Mouse (Mus musculus): ENCODE data around the gene Gm10961. TPM values are rescaled to one million over a fixed set of nuclear protein-coding genes. Genes with fewer than 3 reads are reported as not detected.
A peak's percentile ranks its signal among the peaks of the same experiment; 100 is the strongest.

Gm10961 gene
- polyA plus RNA-seq, 1 experiment: not detected

DNA sequence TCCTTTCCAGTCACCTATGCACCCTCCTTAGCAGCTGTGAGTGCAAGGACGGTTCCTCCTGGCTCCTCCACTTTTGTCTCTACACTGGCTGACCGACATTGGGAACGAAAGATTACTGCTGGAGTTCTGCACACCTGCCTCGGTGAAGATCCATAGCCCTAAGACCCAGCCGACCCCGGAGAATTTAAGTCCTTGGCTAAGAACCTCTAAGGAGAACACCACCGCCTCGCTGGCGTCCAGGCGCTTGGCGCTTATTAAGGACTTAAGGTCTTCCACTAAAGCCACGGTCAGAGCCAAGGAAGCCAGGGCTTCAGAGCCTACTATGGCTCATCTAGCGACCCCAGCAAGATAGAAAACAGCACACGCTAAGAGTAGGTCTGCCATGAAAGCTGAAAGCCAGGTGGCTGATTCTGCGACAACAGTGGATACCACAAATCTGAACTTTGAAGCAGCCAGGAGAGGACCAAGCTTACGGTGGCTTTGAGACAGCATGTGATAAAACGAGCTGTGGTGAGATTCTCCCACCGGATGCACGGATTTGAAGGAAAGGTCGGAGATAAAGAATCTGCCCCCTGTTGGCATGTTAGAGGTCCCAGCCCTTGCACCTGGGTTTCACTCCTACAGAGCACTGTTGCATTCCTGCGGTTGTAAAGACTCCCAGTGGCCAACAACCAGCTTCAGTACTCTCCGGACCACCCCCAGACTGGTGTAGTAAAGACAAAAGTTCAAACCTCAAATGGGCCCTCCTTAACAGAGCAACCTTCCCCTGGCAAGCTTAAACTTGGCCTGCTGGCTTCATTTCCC, 33.3 kb upstream of the Gm10961 start:
- H3K4me1 ChIP-seq (ENCODE audit: control insufficient read depth, insufficient read depth, insufficient read length, low read length): peaks cover 10% of the 10 kb centered on the region
- no peak overlapping the region for H3K4me3 ChIP-seq (ENCODE audit: low read depth, low read length)
- no peaks in the 10 kb centered on the region for H3K36me3 ChIP-seq (ENCODE audit: control insufficient read depth, insufficient read depth, low read length)
- no peak overlapping the region for H3K27ac ChIP-seq (ENCODE audit: insufficient read depth, low read depth, low read length)
- WGBS: 20% methylated on average over 22 of the region's 22 CpGs
- peaks cover 63% of the 10 kb centered on the region for H3K27me3 ChIP-seq (ENCODE audit: control insufficient read depth, insufficient read depth, low read length)
- TF ChIP-seq POLR2A (IDR thresholded peaks at IDR 0.05; ENCODE audit: low read depth, low read length): no peak
- no peak for TF ChIP-seq CTCF (IDR thresholded peaks at IDR 0.05; ENCODE audit: extremely low read depth, insufficient read length, insufficient replicate concordance, low read depth, low read length)

DNA sequence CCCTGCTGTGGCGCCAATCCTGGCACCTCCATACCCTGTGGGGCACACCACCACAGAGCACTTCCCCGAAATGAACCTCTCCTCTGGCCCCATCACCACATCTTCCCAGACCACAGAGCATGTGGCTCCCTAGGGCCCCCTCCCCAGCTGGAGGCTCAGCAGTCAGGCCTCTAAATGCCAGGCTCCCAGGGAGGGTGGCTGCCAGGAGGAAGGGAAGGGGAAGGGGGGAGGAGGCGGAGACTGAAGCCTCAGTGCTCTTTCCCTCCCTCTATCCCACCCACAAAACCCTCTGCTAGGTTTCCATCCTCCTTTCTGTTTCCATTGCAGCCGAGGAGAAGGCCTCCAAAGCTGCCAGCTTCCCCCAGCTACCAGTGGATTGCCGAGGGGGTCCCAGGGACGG, 31.0 kb upstream of the Gm10961 start:
- Histone ChIP-seq H3K27ac (ENCODE audit: insufficient read depth, low read depth, low read length) (no peak overlapping the region), H3K4me3 (ENCODE audit: low read depth, low read length) (no peak overlapping the region), H3K27me3 (ENCODE audit: control insufficient read depth, insufficient read depth, low read length) (peaks cover 41% of the 10 kb centered on the region), H3K36me3 (ENCODE audit: control insufficient read depth, insufficient read depth, low read length) (no peaks in the 10 kb centered on the region), H3K4me1 (ENCODE audit: control insufficient read depth, insufficient read depth, insufficient read length, low read length) (peaks cover 10% of the 10 kb centered on the region)
- WGBS: 61% methylated on average over 6 of the region's 6 CpGs
- TF ChIP-seq POLR2A (IDR thresholded peaks at IDR 0.05; ENCODE audit: low read depth, low read length) (no peak), CTCF (IDR thresholded peaks at IDR 0.05; ENCODE audit: extremely low read depth, insufficient read length, insufficient replicate concordance, low read depth, low read length) (no peak)

DNA sequence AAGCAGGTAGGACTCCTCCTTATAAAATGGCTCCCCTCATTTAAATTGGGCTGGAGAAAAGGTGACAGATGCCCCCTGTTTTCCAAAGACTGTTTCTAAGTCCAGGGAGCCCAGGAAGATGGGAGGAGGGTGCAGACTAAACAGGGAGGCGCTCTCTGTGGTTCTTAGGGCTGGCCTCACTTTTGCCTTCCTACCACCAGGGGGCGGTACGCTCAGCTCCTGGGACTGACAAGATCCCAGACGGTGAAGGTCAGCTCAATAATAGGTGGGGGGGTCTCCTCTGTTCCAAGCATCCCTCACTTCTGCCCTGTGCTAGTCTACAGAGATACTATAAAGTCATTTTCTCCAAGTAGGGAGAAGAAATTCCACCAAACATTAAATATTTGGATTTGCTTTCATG, 25.8 kb upstream of the Gm10961 start:
- Histone ChIP-seq H3K4me1 (ENCODE audit: control insufficient read depth, insufficient read depth, insufficient read length, low read length) (peaks cover 11% of the 10 kb centered on the region; the same call in 1 of the 2 replicates), H3K27me3 (ENCODE audit: control insufficient read depth, insufficient read depth, low read length) (0 out of 2 replicates have a peak, but pooled peaks cover under 1% of the 10 kb centered on the region), H3K4me3 (ENCODE audit: low read depth, low read length) (no peak overlapping the region), H3K27ac (ENCODE audit: insufficient read depth, low read depth, low read length) (no peak overlapping the region), H3K36me3 (ENCODE audit: control insufficient read depth, insufficient read depth, low read length) (no peaks in the 10 kb centered on the region)
- TF ChIP-seq POLR2A (IDR thresholded peaks at IDR 0.05; ENCODE audit: low read depth, low read length): no peak
- TF ChIP-seq CTCF (IDR thresholded peaks at IDR 0.05; ENCODE audit: extremely low read depth, insufficient read length, insufficient replicate concordance, low read depth, low read length): peak; percentile 94
- 11% methylated on average over 4 of the region's 4 CpGs for WGBS

DNA sequence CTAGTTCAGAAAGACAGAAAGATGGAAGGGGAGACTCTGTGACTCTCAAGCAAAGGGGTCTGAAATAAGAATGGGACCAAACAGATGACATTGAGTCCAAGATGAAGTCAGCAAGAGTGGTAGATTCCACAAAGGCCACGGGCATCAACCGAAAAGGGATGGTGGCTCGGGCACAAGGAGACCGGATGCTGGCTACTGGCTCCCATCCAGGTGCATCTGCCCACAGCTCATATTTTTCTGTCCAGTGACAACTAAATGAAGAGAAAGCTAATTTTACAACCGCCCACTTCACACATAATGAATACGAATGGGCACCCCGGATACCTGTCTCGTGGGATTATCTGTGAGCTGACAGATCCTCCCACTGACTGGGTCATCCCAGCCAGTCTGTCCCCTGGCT, 23.9 kb upstream of the Gm10961 start:
- H3K4me3 ChIP-seq (ENCODE audit: low read depth, low read length): no peak overlapping the region
- no peaks in the 10 kb centered on the region for H3K27me3 ChIP-seq (ENCODE audit: control insufficient read depth, insufficient read depth, low read length)
- WGBS: 91% methylated on average over 8 of the region's 8 CpGs
- TF ChIP-seq CTCF (IDR thresholded peaks at IDR 0.05; ENCODE audit: extremely low read depth, insufficient read length, insufficient replicate concordance, low read depth, low read length) (no peak), POLR2A (IDR thresholded peaks at IDR 0.05; ENCODE audit: low read depth, low read length) (no peak)
- H3K36me3 ChIP-seq (ENCODE audit: control insufficient read depth, insufficient read depth, low read length): peaks cover 5% of the 10 kb centered on the region
- no peak overlapping the region for H3K27ac ChIP-seq (ENCODE audit: insufficient read depth, low read depth, low read length)
- peaks cover 11% of the 10 kb centered on the region; the same call in 1 of the 2 replicates for H3K4me1 ChIP-seq (ENCODE audit: control insufficient read depth, insufficient read depth, insufficient read length, low read length)

DNA sequence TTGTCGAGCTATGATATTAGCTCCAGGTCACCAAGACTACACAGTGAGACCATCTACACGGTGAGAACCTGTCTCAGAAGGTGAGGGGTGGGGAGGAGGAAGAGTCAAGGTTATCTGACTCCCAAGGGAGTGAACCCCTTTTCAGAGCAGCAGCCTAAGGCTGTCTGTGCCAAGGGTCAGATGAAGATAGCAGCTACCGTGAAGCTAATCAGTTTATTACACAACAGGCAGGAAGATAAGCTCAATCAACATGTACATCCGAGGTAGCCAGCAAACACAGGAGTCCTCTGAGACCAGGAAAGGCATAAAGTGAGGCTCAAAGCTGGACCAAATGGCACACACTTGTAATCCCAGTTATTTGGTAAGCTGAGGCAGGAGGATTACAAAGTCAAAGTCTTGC, 22.3 kb upstream of the Gm10961 start:
- no peak overlapping the region for H3K4me3 ChIP-seq (ENCODE audit: low read depth, low read length)
- 11% methylated on average over 4 of the region's 4 CpGs for WGBS
- H3K36me3 ChIP-seq (ENCODE audit: control insufficient read depth, insufficient read depth, low read length): peaks cover 18% of the 10 kb centered on the region
- H3K27me3 ChIP-seq (ENCODE audit: control insufficient read depth, insufficient read depth, low read length): no peaks in the 10 kb centered on the region
- no peak for TF ChIP-seq POLR2A (IDR thresholded peaks at IDR 0.05; ENCODE audit: low read depth, low read length)
- no peak for TF ChIP-seq CTCF (IDR thresholded peaks at IDR 0.05; ENCODE audit: extremely low read depth, insufficient read length, insufficient replicate concordance, low read depth, low read length)
- no peak overlapping the region for H3K27ac ChIP-seq (ENCODE audit: insufficient read depth, low read depth, low read length)
- peaks cover 11% of the 10 kb centered on the region; the same call in 1 of the 2 replicates for H3K4me1 ChIP-seq (ENCODE audit: control insufficient read depth, insufficient read depth, insufficient read length, low read length)

DNA sequence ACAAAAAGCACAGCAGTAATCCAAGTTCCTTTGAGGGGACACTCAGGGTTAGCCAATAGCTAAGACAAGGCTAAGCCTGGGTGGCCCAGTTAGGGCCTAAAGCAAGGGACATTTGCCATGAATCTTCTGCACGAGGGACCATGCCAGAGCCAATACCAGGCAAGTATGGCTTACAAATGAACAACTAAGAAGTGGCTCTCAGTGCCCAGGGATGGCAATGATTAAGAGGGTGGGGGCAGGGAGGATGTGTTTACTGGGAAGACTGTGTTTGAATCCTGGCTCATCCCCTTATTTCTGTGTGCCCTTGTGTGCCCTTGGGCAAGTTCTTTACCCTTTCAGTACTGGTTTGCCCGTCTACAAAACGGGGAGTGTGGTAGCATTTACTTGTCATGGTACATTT, 21.7 kb upstream of the Gm10961 start:
- no peak for TF ChIP-seq CTCF (IDR thresholded peaks at IDR 0.05; ENCODE audit: extremely low read depth, insufficient read length, insufficient replicate concordance, low read depth, low read length)
- no peak for TF ChIP-seq POLR2A (IDR thresholded peaks at IDR 0.05; ENCODE audit: low read depth, low read length)
- peaks cover 22% of the 10 kb centered on the region for H3K36me3 ChIP-seq (ENCODE audit: control insufficient read depth, insufficient read depth, low read length)
- no peak overlapping the region for H3K27ac ChIP-seq (ENCODE audit: insufficient read depth, low read depth, low read length)
- H3K4me3 ChIP-seq (ENCODE audit: low read depth, low read length): no peak overlapping the region
- H3K27me3 ChIP-seq (ENCODE audit: control insufficient read depth, insufficient read depth, low read length): no peaks in the 10 kb centered on the region
- H3K4me1 ChIP-seq (ENCODE audit: control insufficient read depth, insufficient read depth, insufficient read length, low read length): peaks cover 11% of the 10 kb centered on the region; the same call in 1 of the 2 replicates
- WGBS: 68% methylated on average over 3 of the region's 3 CpGs

DNA sequence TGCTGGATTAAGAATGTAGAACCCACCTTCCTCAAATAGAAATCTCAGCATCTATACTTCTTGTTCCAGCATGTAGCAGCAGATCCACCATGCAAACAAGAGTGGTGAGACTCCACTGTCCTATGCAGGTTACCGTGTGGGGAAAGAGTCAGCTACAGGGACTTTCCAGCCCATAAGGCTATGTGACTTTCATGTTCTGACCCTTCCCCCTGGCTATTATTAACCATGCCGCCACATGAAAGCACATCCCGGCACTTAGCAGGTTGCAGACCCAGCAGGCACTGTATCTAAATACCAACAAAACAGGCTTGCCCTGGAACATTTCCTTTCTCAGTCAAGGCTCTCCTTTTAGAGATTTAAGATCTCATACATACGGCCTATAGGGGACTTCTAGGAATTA, 19.7 kb upstream of the Gm10961 start:
- H3K27ac ChIP-seq (ENCODE audit: insufficient read depth, low read depth, low read length): no peak overlapping the region
- TF ChIP-seq POLR2A (IDR thresholded peaks at IDR 0.05; ENCODE audit: low read depth, low read length) (no peak), CTCF (IDR thresholded peaks at IDR 0.05; ENCODE audit: extremely low read depth, insufficient read length, insufficient replicate concordance, low read depth, low read length) (no peak)
- H3K4me1 ChIP-seq (ENCODE audit: control insufficient read depth, insufficient read depth, insufficient read length, low read length): peaks cover 11% of the 10 kb centered on the region; the same call in 1 of the 2 replicates
- H3K4me3 ChIP-seq (ENCODE audit: low read depth, low read length): no peak overlapping the region
- H3K27me3 ChIP-seq (ENCODE audit: control insufficient read depth, insufficient read depth, low read length): no peaks in the 10 kb centered on the region
- peaks cover 43% of the 10 kb centered on the region for H3K36me3 ChIP-seq (ENCODE audit: control insufficient read depth, insufficient read depth, low read length)
- WGBS: 86% methylated on average over 4 of the region's 4 CpGs
